Mouse (Mus musculus): Measurements from ENCODE around the gene Wdr4.

Gene Wdr4

DNA sequence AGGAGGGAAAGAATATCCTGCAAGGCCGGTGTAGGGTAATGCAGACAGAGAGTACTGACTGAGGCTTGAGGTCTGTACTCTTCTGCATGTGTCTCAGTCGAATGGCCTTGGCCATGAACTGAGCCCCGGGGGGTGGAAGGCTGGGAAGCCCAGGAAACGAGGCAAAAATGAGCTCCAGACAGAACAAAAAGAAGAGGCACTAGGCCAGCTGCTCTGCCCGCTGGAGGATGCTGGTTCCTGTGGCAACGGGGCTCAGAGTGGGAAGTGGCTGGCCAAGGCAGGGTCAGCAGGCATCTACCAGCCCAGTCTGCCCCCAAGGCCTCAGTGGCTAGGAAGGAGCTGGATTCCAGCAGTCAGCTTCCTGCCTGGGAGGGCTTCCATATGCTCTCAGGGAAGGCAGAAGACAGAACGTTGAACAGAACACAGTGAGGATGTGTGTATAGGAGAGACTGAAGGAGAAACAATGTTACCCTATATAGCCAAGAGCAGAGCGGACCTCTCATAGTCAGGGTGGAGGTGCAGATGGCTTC, 68.5 kb downstream of the Wdr4 start:
- in situ Hi-C loops (cut with MboI, MseI) = loop anchor here in 1 of 2 experiments (25.0 kb wide), 1 partner anchor 439 kb away; no protein-coding TSS in a partner anchor

DNA sequence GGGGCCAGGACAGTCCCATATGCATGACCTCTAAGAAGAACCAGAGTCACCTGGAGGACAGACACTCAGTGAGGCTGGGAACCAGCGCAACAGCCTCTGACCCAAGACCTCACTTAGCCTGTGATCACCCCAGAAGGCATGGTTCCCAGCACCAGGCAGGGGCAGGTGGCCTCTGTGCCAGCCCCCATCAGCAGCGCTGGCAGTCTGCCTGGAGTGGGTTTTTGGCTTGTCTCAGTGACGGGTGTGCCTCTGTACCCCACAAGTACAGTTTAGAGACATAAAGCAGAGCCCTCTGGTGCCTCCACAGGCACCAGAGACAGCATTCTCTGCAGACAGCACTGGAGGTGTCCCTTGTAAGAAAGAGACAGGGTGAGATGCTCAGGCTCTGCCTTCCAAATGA, 69.6 kb downstream of the Wdr4 start:
- in situ Hi-C loops (cut with MboI, MseI) = loop anchor here in 1 of 2 experiments (25.0 kb wide), 1 partner anchor 438 kb away; no protein-coding TSS in a partner anchor

DNA sequence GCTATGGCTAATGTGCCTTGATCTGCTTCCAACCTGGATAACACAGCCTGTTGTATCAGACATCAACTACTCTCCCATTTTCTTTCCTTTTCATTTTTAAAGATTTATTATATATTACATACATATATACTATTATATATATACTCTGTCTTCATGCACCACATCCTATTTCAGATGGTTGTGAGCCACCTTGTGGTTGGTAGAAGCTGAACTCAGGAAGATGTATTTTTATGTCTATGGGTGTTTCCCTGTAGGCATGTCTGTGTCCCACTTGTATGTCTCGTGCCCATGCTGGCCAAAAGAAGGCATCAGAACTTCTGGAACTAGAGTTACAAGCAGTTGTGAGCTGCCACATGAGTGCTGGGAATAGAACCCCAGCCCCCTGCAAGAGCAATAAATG, 71.3 kb downstream of the Wdr4 start:
- in situ Hi-C loops (cut with MboI, MseI) = no loop called here

DNA sequence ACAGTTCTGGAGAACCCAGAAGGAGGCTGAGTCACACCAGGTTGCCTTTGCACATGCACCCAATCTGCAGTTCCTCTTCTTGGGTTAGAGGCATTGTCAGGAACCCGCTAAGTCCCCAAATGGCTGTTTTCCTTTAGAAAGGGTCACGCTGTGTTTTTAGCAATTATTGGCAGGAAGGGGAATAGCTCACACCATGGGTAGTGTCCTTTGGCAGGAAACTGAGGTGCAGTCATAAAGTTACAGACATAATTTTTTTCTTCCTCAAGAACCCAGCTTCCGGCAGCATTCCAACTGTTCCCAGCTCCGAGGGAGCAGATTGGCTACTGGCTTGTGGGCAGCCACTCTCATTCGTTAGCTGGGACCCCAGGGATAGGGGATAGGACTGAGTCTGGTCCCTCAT, 72.0 kb downstream of the Wdr4 start:
- in situ Hi-C loops (cut with MboI, MseI) = no loop called here

DNA sequence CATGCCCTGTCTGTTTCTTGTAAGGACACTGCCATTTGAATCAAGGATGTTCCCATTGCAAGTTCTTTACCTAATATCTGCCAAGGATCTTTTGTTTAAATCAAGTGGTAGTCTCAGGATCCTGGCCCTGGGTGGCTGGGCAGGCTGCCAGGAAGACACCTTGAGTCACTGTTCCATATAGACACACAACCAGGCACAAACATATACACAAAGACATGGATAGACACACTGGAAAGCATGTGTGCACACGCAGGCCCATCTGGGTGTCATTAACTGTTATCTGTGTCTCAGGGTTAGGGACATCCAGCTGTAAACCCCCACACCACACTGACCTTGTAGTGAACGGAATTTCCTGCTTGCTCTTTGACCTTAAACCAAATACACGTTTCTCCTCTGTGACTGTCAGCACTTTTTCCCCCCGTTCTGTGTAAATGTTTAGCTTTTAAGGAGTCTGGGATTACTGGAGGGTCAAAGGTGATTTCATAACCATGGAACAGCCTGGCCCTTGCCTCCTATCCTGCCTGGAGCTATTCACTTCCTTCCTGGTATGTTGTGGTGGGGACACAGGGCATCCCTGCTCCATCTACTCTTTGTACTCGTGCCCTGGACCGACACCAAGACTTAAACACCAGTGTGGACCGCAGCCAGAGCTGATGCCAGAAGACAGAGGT, 74.6 kb downstream of the Wdr4 start:
- in situ Hi-C loops (cut with MboI, MseI) = no loop called here
